Mouse (Mus musculus) effector memory CD4-positive, alpha-beta T cell, adult 7 months (primary cell): ENCODE data around the gene Ppcdc. TPM values are rescaled to one million over a fixed set of nuclear protein-coding genes. Genes with fewer than 3 reads are reported as not detected.

Experiments
- polyA plus RNA-seq: library from polyadenylated mRNA; unstranded; fragments of 100-300 nt; shearing (Covaris generic); gene quantifications from one replicate; pipeline ENCODE4 v1.2.1, GENCODE M21; 2017

Ppcdc gene
- polyA plus RNA-seq: 85.0 TPM

GRCm38 (mm10) chr9:57439522-57440295, at the start of gene Ppcdc:
TSS of gene Ppcdc (minus strand) at chr9:57440124.

GRCm38 (mm10) chr9:57467896-57468549, 28.1 kb upstream of the Ppcdc start, which contains the start of gene Scamp5:
TSS of gene Scamp5 (minus strand) at chr9:57468060.

Other genes with a start within 250 kb of the Ppcdc start
- 0.23 TPM for gene Trcg1, start 203.6 kb downstream of the Ppcdc start, polyA plus RNA-seq
- gene 1700017B05Rik, start 177.5 kb downstream of the Ppcdc start, polyA plus RNA-seq: 13.4 TPM
- gene Scamp5, start 27.9 kb upstream of the Ppcdc start, polyA plus RNA-seq: 0.30 TPM
- not detected for gene Rpp25, start 63.9 kb upstream of the Ppcdc start, polyA plus RNA-seq
- gene Cox5a, start 81.2 kb upstream of the Ppcdc start, polyA plus RNA-seq: 261 TPM
- gene Fam219b, start 97.4 kb upstream of the Ppcdc start, polyA plus RNA-seq: 11.2 TPM
- gene Mpi, start 112.6 kb upstream of the Ppcdc start, polyA plus RNA-seq: 8.5 TPM
- 77.3 TPM for gene Scamp2, start 120.8 kb upstream of the Ppcdc start, polyA plus RNA-seq
- 33.8 TPM for gene Ulk3, start 149.3 kb upstream of the Ppcdc start, polyA plus RNA-seq
- gene Cplx3, start 166.2 kb upstream of the Ppcdc start, polyA plus RNA-seq: not detected
- not detected for gene Lman1l, start 180.7 kb upstream of the Ppcdc start, polyA plus RNA-seq
- gene Csk, start 213.5 kb upstream of the Ppcdc start, polyA plus RNA-seq: 81.2 TPM
- gene Cyp1a2, start 243.6 kb upstream of the Ppcdc start, polyA plus RNA-seq: not detected
- not detected for gene Cyp1a1, start 247.8 kb upstream of the Ppcdc start, polyA plus RNA-seq